In genomic region chr6:140961987-140962386, GRCm38 (mm10) we compare ENCODE assay signal across 10 mouse cellular contexts.
DNase-seq lines count a peak whose midpoint lies in the region; ATAC-seq and TF ChIP-seq lines count a peak whose summit lies in the region.
"Had no signal": no experiment of that assay in that cellular context is flagged by ENCODE, and none has a peak within 500 bp of the region (broad histone marks: within the 10 kb centered on the region; RNA-seq: fewer than 3 reads in every experiment).

No protein-coding gene starts in this region.

- no peak for TF ChIP-seq CTCF in kidney, adult 2 months (conservative IDR thresholded peaks at IDR 0.05; ENCODE audit: insufficient read depth, insufficient read length, low read depth, low read length)

- peak overlapping the region; percentile 41; the same call in 1 of the 2 replicates for H3K27ac ChIP-seq in kidney, adult 2 months (ENCODE audit: insufficient read depth, low read depth, low read length)
- no peak overlapping the region for H3K27ac ChIP-seq in kidney, embryonic 16.5 days (ENCODE audit: low read length)
- H3K27ac ChIP-seq in forebrain, embryonic 10.5 days, result peak overlapping the region; percentile 62; the same call in 1 of the 2 replicates
- no peak overlapping the region for H3K27ac ChIP-seq in neural tube, embryonic 14.5 days (ENCODE audit: low read depth, low read length)
- H3K27ac ChIP-seq: limb, embryonic 12.5 days; macrophage had no signal

- no peaks in the 10 kb centered on the region for H3K9me3 ChIP-seq in kidney, embryonic 16.5 days (ENCODE audit: low read length)
- H3K9me3 ChIP-seq in forebrain, embryonic 10.5 days, result no peaks in the 10 kb centered on the region
- no peaks in the 10 kb centered on the region for H3K9me3 ChIP-seq in neural tube, embryonic 14.5 days (ENCODE audit: control insufficient read depth, low read length)
- H3K9me3 ChIP-seq: limb, embryonic 12.5 days had no signal

- WGBS in kidney, adult 2 months, result 62% methylated on average over 11 of the region's 11 CpGs
- WGBS in kidney, embryonic 16.5 days, result 63% methylated on average over 11 of the region's 11 CpGs
- WGBS in forebrain, embryonic 10.5 days, result 72% methylated on average over 11 of the region's 11 CpGs
- WGBS in neural tube, embryonic 14.5 days, result 42% methylated on average over 11 of the region's 11 CpGs

- H3K4me1 ChIP-seq in kidney, adult 2 months (ENCODE audit: control insufficient read depth, insufficient read depth, low read length), result no peaks in the 10 kb centered on the region
- no peaks in the 10 kb centered on the region for H3K4me1 ChIP-seq in kidney, embryonic 16.5 days (ENCODE audit: insufficient read depth, low read length)
- peaks cover 38% of the 10 kb centered on the region for H3K4me1 ChIP-seq in forebrain, embryonic 10.5 days
- no peaks in the 10 kb centered on the region for H3K4me1 ChIP-seq in neural tube, embryonic 14.5 days (ENCODE audit: control insufficient read depth, insufficient read depth, low read length)

- H3K4me3 ChIP-seq in kidney, adult 2 months (ENCODE audit: insufficient read depth, low read depth, low read length), result no peak overlapping the region
- H3K4me3 ChIP-seq in kidney, embryonic 16.5 days (ENCODE audit: low read length), result no peak overlapping the region
- peak overlapping the region; percentile 23; the same call in 1 of the 2 replicates for H3K4me3 ChIP-seq in forebrain, embryonic 10.5 days
- H3K4me3 ChIP-seq in neural tube, embryonic 14.5 days (ENCODE audit: low read depth, low read length), result no peak overlapping the region
- H3K4me3 ChIP-seq: limb, embryonic 12.5 days had no signal

- peak; percentile 58 for DNase-seq in kidney, adult 2 months
- no peak for DNase-seq in forebrain, embryonic 10.5 days (ENCODE audit: extremely low spot score, low spot score)
- peak; percentile 36 for DNase-seq in kidney, adult 9 months
- DNase-seq in spleen, postnatal 4 days (ENCODE audit: low spot score in 2 of 2), result no peak
- DNase-seq in left cerebral cortex, adult 9 months (ENCODE audit: low spot score in 2 of 2), result no peak
- DNase-seq in gastrocnemius, adult 8-10 months (ENCODE audit: low spot score in 2 of 2), result no peak

- H3K4me2 ChIP-seq in kidney, embryonic 16.5 days (replicated peaks; ENCODE audit: low read depth, low read length), result no peak overlapping the region
- peak overlapping the region; percentile 18; the same call in 1 of the 2 replicates for H3K4me2 ChIP-seq in neural tube, embryonic 14.5 days (ENCODE audit: low read depth, low read length)
- H3K4me2 ChIP-seq: limb, embryonic 12.5 days had no signal

- no peaks in the 10 kb centered on the region for H3K27me3 ChIP-seq in kidney, adult 2 months (replicated peaks; ENCODE audit: control insufficient read depth, insufficient read depth, low read length)
- no peaks in the 10 kb centered on the region for H3K27me3 ChIP-seq in kidney, embryonic 16.5 days (ENCODE audit: insufficient read depth, low read length)
- no peaks in the 10 kb centered on the region for H3K27me3 ChIP-seq in forebrain, embryonic 10.5 days (ENCODE audit: poor library complexity, severe bottlenecking)
- H3K27me3 ChIP-seq in neural tube, embryonic 14.5 days (ENCODE audit: control insufficient read depth, insufficient read depth, low read length), result no peaks in the 10 kb centered on the region
- H3K27me3 ChIP-seq: limb, embryonic 12.5 days had no signal

- no peak overlapping the region for H3K9ac ChIP-seq in kidney, embryonic 16.5 days (replicated peaks; ENCODE audit: low read length)
- H3K9ac ChIP-seq in neural tube, embryonic 14.5 days (replicated peaks; ENCODE audit: low read depth, low read length), result no peak overlapping the region
- H3K9ac ChIP-seq: limb, embryonic 12.5 days had no signal

- no peak for ATAC-seq in kidney, embryonic 16.5 days (ENCODE audit: low FRiP score, low TSS enrichment)
- ATAC-seq in neural tube, embryonic 14.5 days (ENCODE audit: low read depth), result peak; percentile 42; the same call in 1 of the 2 replicates

- TF ChIP-seq POLR2A in kidney, adult 2 months (IDR thresholded peaks at IDR 0.05; ENCODE audit: low read depth, low read length), result no peak

- H3K36me3 ChIP-seq in kidney, adult 2 months (ENCODE audit: control insufficient read depth, insufficient read depth, low read length), result no peaks in the 10 kb centered on the region
- H3K36me3 ChIP-seq in kidney, embryonic 16.5 days (ENCODE audit: insufficient read depth, low read length), result no peaks in the 10 kb centered on the region
- H3K36me3 ChIP-seq in forebrain, embryonic 10.5 days (replicated peaks), result no peaks in the 10 kb centered on the region
- no peaks in the 10 kb centered on the region for H3K36me3 ChIP-seq in neural tube, embryonic 14.5 days (ENCODE audit: control insufficient read depth, insufficient read depth, low read length)
- H3K36me3 ChIP-seq: limb, embryonic 12.5 days had no signal

Comparison
In these comparisons a context has a peak if more than half of its experiments do, and no peak if none do; other contexts are left out.
1. H3K27ac ChIP-seq: peak in kidney, adult 2 months (single experiment) and forebrain, embryonic 10.5 days (single experiment); none in kidney, embryonic 16.5 days (single experiment) and neural tube, embryonic 14.5 days (single experiment).
2. DNase-seq: peak in kidney, adult 2 months (single experiment) and kidney, adult 9 months (single experiment); none in forebrain, embryonic 10.5 days (single experiment), spleen, postnatal 4 days (0 of 2), left cerebral cortex, adult 9 months (0 of 2) and gastrocnemius, adult 8-10 months (0 of 2).